Mouse (Mus musculus) myocyte (in vitro differentiated cells): ENCODE data around the gene Pgm5. TPM values are rescaled to one million over a fixed set of nuclear protein-coding genes. Genes with fewer than 3 reads are reported as not detected.

Experiments
- H3K27me3 ChIP-seq: one replicate; pipeline ENCODE4 v1.6.1; 2011; ENCODE audit not compliant: control insufficient read depth, insufficient read depth, insufficient read length
- H3K36me3 ChIP-seq: one replicate; pipeline ENCODE4 v1.6.1; 2011; ENCODE audit not compliant: control insufficient read depth, insufficient read depth
- H3K4me2 ChIP-seq: one replicate; pipeline ENCODE4 v1.6.1; 2011; ENCODE audit warnings: low read depth, control low read depth
- H3K4me3 ChIP-seq: one replicate; pipeline ENCODE4 v1.5.1; 2011; ENCODE audit warnings: mild to moderate bottlenecking, control low read depth, moderate library complexity
- H3K79me2 ChIP-seq: one replicate; pipeline ENCODE4 v1.6.1; 2011; ENCODE audit not compliant: control insufficient read depth, insufficient read depth
- H3ac ChIP-seq: one replicate; pipeline ENCODE4 v1.6.1; 2011; ENCODE audit not compliant: control insufficient read depth, insufficient read length
- CEBPB ChIP-seq: IDR thresholded peaks from 2 replicates; pipeline ENCODE4 v1.6.1; 2011; ENCODE audit warnings: mild to moderate bottlenecking, moderate library complexity; ENCODE audit not compliant: poor library complexity, insufficient read depth, severe bottlenecking
- E2F4 ChIP-seq: IDR thresholded peaks from one replicate; pipeline ENCODE4 v1.6.1; 2011; ENCODE audit warnings: mild to moderate bottlenecking, control low read depth, moderate library complexity; ENCODE audit not compliant: insufficient read depth
- MAX ChIP-seq: IDR thresholded peaks from one replicate; pipeline ENCODE4 v1.6.1; 2011; ENCODE audit warnings: low read depth, mild to moderate bottlenecking, control low read depth
- MYOD1 ChIP-seq, 3 experiments: IDR thresholded peaks; one replicate each; pipeline ENCODE4 v1.6.1; 2011; ENCODE audit warnings: control low read depth in 2 of 3, low read depth in 2 of 3, mild to moderate bottlenecking in 2 of 3, moderate library complexity in 1 of 3; ENCODE audit not compliant: insufficient read length in 2 of 3, control insufficient read depth in 1 of 3
- MYOG ChIP-seq, 3 experiments: IDR thresholded peaks; one replicate each; pipeline ENCODE4 v1.6.1; 2011; ENCODE audit warnings: control low read depth in 2 of 3, low read depth in 2 of 3, mild to moderate bottlenecking in 2 of 3; ENCODE audit not compliant: insufficient read length in 2 of 3, control insufficient read depth in 1 of 3, insufficient read depth in 1 of 3
- POLR2A ChIP-seq: IDR thresholded peaks from one replicate; pipeline ENCODE4 v1.6.1; 2011; ENCODE audit warnings: low read depth, mild to moderate bottlenecking, control low read depth, moderate library complexity; ENCODE audit not compliant: insufficient read length
- POLR2AphosphoS2 ChIP-seq: IDR thresholded peaks from one replicate; pipeline ENCODE4 v1.6.1; 2011; ENCODE audit warnings: low read depth, control low read depth; ENCODE audit not compliant: insufficient read length
- REST ChIP-seq: IDR thresholded peaks from one replicate; pipeline ENCODE4 v1.6.1; 2011; ENCODE audit warnings: mild to moderate bottlenecking, control low read depth, moderate library complexity; ENCODE audit not compliant: insufficient read depth, insufficient read length
- SRF ChIP-seq: IDR thresholded peaks from one replicate; pipeline ENCODE4 v1.6.1; 2011; ENCODE audit warnings: low read depth; ENCODE audit not compliant: control insufficient read depth, insufficient read length
- TCF12 ChIP-seq: IDR thresholded peaks from one replicate; pipeline ENCODE4 v1.6.1; 2011; ENCODE audit warnings: mild to moderate bottlenecking, control low read depth; ENCODE audit not compliant: poor library complexity, insufficient read depth, severe bottlenecking
- TCF3 ChIP-seq: IDR thresholded peaks from one replicate; pipeline ENCODE4 v1.6.1; 2011; ENCODE audit warnings: low read depth, control low read depth; ENCODE audit not compliant: insufficient read length
- USF1 ChIP-seq: IDR thresholded peaks from one replicate; pipeline ENCODE4 v1.6.1; 2011; ENCODE audit warnings: low read depth, mild to moderate bottlenecking, control low read depth, moderate library complexity
- polyA plus RNA-seq: library from polyadenylated mRNA; unstranded; fragments of >200 nt; fragmentation: generic; extraction: Trizol; gene quantifications from one replicate; pipeline ENCODE4 v1.2.1, GENCODE M21; 2012; ENCODE audit warnings: missing spikeins

Gene Pgm5
- polyA plus RNA-seq, 1 experiment = 68.6 TPM

- no peak overlapping the region for H3K4me2 ChIP-seq
- no peak for TF ChIP-seq POLR2A
- TF ChIP-seq SRF = no peak
- TF ChIP-seq E2F4 = no peak
- no peak for TF ChIP-seq TCF3
- TF ChIP-seq USF1 = no peak
- TF ChIP-seq MYOD1 (IDR thresholded peaks at IDR 0.05; ENCODE audit: control insufficient read depth in 1 of 3, insufficient read length in 2 of 3, low read depth in 2 of 3) = no peak
- TF ChIP-seq CEBPB = no peak
- no peak for TF ChIP-seq REST
- no peak for TF ChIP-seq POLR2AphosphoS2
- no peak for TF ChIP-seq TCF12
- no peak for TF ChIP-seq MYOG (IDR thresholded peaks at IDR 0.05; ENCODE audit: control insufficient read depth in 1 of 3, insufficient read depth in 1 of 3, insufficient read length in 2 of 3, low read depth in 2 of 3)
- no peak for TF ChIP-seq MAX
- no peaks in the 10 kb centered on the region for H3K36me3 ChIP-seq
- H3K27me3 ChIP-seq = peaks cover 32% of the 10 kb centered on the region
- no peak overlapping the region for H3K4me3 ChIP-seq
- no peak overlapping the region for H3ac ChIP-seq
- H3K79me2 ChIP-seq = no peaks in the 10 kb centered on the region
Measured at GRCm38 (mm10) chr19:24897896-24898736, 36.5 kb upstream of the Pgm5 start.

DNA sequence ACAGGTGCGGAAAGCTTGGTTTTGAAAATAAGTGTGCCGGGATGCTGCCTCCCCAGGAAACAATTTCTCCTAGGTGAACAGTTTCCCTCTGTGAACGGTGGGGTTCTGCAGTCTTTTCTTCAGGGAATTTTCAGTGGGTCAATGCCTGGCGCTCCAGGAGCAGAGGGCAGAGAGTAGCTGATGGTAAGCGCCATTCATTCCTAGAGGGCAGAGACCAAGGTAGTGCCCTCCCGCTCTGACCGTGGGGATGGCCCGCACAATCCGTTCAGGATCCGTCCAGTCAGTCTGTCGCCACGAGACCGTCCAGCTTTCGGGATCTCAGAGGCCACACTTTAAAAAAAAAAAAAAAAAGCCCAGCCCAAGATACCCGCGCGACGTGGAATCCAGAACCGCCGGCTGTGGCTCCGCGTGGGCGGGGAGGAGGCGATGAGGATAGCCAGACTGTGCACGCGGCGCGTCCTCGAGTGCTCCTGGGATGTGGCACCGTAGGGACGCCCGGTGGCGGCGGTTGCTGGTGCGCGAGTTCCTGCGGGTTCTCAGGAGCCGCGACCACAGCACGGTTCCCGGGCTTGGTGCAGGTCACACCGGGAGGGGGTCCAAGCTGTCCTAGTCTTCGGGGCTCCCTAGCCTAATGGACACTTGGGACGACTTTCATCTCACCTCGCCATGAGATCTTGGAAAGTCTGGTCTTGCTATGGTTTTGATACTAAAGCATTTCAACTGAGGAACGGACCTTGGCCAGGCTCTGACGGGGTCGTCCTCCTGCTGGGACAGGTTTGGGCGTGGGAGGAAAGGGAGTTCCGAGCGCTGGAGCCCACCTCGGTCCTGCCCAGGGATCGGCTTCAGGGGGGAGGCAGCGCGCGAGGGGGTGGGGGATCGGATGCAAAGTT, 35.6 kb upstream of the Pgm5 start:
- peaks cover 32% of the 10 kb centered on the region for H3K27me3 ChIP-seq
- H3K4me2 ChIP-seq = no peak overlapping the region
- no peak for TF ChIP-seq USF1
- no peak for TF ChIP-seq MYOD1 (IDR thresholded peaks at IDR 0.05; ENCODE audit: control insufficient read depth in 1 of 3, insufficient read length in 2 of 3, low read depth in 2 of 3)
- TF ChIP-seq CEBPB = no peak
- TF ChIP-seq SRF = no peak
- TF ChIP-seq POLR2AphosphoS2 = no peak
- TF ChIP-seq POLR2A = no peak
- no peak for TF ChIP-seq MAX
- TF ChIP-seq E2F4 = no peak
- no peak for TF ChIP-seq MYOG (IDR thresholded peaks at IDR 0.05; ENCODE audit: control insufficient read depth in 1 of 3, insufficient read depth in 1 of 3, insufficient read length in 2 of 3, low read depth in 2 of 3)
- TF ChIP-seq TCF3 = no peak
- TF ChIP-seq TCF12 = no peak
- TF ChIP-seq REST = no peak
- H3K36me3 ChIP-seq = no peaks in the 10 kb centered on the region
- no peak overlapping the region for H3K4me3 ChIP-seq
- H3ac ChIP-seq = no peak overlapping the region
- no peaks in the 10 kb centered on the region for H3K79me2 ChIP-seq

DNA sequence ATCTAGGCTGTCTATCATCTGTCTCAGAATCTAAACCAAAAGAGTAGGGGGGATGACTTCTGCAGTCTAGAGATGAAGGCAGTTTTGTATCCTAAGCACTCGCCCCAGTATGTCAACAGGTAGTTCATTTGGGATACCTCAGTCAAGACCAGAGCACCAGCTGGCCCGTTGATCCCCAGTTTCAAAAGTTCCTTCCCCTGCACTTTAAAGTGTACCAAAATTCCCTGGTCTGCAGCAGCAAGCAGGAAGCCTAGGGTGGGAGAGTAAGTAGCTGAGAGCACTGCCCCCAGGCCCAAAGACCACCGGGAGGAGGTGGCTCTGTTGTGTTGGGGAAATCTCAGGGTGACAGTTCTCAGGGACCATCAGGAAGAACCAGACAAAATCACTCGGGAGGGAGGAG, 34.9 kb upstream of the Pgm5 start:
- no peak overlapping the region for H3K4me2 ChIP-seq
- no peak for TF ChIP-seq SRF
- no peak for TF ChIP-seq POLR2AphosphoS2
- TF ChIP-seq E2F4 = no peak
- no peak for TF ChIP-seq REST
- no peak for TF ChIP-seq USF1
- TF ChIP-seq CEBPB = no peak
- TF ChIP-seq MAX = no peak
- no peak for TF ChIP-seq MYOG (IDR thresholded peaks at IDR 0.05; ENCODE audit: control insufficient read depth in 1 of 3, insufficient read depth in 1 of 3, insufficient read length in 2 of 3, low read depth in 2 of 3)
- TF ChIP-seq MYOD1 (IDR thresholded peaks at IDR 0.05; ENCODE audit: control insufficient read depth in 1 of 3, insufficient read length in 2 of 3, low read depth in 2 of 3) = no peak
- H3K36me3 ChIP-seq = no peaks in the 10 kb centered on the region
- H3K27me3 ChIP-seq = peaks cover 32% of the 10 kb centered on the region
- no peaks in the 10 kb centered on the region for H3K79me2 ChIP-seq
- no peak overlapping the region for H3ac ChIP-seq
- no peak overlapping the region for H3K4me3 ChIP-seq

- peaks cover 20% of the 10 kb centered on the region for H3K27me3 ChIP-seq
- no peaks in the 10 kb centered on the region for H3K79me2 ChIP-seq
- TF ChIP-seq CEBPB (no peak), MYOG (IDR thresholded peaks at IDR 0.05; ENCODE audit: control insufficient read depth in 1 of 3, insufficient read depth in 1 of 3, insufficient read length in 2 of 3, low read depth in 2 of 3) (peak in 2 of 3 experiments; percentile 48 to 50), POLR2AphosphoS2 (no peak), MYOD1 (IDR thresholded peaks at IDR 0.05; ENCODE audit: control insufficient read depth in 1 of 3, insufficient read length in 2 of 3, low read depth in 2 of 3) (peak; percentile 34 to 55 (median 38)), SRF (no peak), MAX (no peak)
Measured at GRCm38 (mm10) chr19:24886888-24887287, 25.2 kb upstream of the Pgm5 start.

GRCm38 (mm10) chr19:24885504-24885903, 23.8 kb upstream of the Pgm5 start:
- Histone ChIP-seq H3ac (no peak overlapping the region), H3K79me2 (no peaks in the 10 kb centered on the region), H3K27me3 (peaks cover 20% of the 10 kb centered on the region), H3K36me3 (no peaks in the 10 kb centered on the region), H3K4me3 (no peak overlapping the region), H3K4me2 (no peak overlapping the region)
- TF ChIP-seq CEBPB (no peak), REST (no peak), E2F4 (no peak), POLR2AphosphoS2 (no peak), POLR2A (no peak), SRF (no peak), USF1 (no peak), MYOG (IDR thresholded peaks at IDR 0.05; ENCODE audit: control insufficient read depth in 1 of 3, insufficient read depth in 1 of 3, insufficient read length in 2 of 3, low read depth in 2 of 3) (no peak), TCF12 (no peak), MYOD1 (IDR thresholded peaks at IDR 0.05; ENCODE audit: control insufficient read depth in 1 of 3, insufficient read length in 2 of 3, low read depth in 2 of 3) (no peak), MAX (no peak), TCF3 (no peak)

More at GRCm38 (mm10) chr19:24886888-24887287, 25.2 kb upstream of the Pgm5 start:
- H3K36me3 ChIP-seq = no peaks in the 10 kb centered on the region
- no peak overlapping the region for H3ac ChIP-seq
- no peak overlapping the region for H3K4me2 ChIP-seq
- no peak overlapping the region for H3K4me3 ChIP-seq
